Mouse (Mus musculus): ENCODE results near the gene Tmem150c. TPM values are rescaled to one million over a fixed set of nuclear protein-coding genes. Genes with fewer than 3 reads are reported as not detected.
A peak's percentile ranks its signal among the peaks of the same experiment; 100 is the strongest.

Gene Tmem150c
- polyA plus RNA-seq, 2 experiments = 0.24 to 0.37 TPM

DNA sequence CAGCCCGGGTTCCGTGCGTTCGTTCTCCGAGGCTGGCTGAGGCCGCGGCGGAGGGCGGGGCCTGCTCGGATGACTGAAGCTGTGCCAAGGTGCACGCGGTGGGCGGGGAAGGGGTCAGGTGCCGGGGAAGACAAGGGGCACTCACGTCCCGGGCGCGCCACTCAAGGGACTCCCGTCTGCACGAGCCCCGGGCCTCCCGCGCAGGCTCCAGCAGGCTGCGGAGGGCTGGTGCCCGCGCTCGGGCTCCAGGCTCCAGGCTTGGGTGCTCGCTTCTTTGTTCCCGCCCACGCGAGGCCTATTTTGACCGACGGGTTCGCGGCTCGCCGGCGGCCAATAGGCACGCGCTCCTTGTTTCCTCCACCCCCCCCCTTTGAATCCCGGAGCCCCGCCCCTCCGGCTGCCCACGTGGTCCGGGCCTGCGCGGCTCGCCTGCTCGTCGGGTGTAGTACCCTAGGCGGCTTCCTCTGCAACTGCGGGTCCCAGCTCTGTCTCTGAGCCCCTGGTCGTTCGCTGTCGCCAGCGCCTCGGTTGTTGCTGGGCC, 119.9 kb downstream of the Tmem150c start, which contains the start of the genes Hnrnpdl and Enoph1:
Gene Hnrnpdl (minus strand): TSS at position 63 of the 541 bp plus-strand sequence.
Gene Enoph1 (plus strand): TSS at position 384 of the 541 bp plus-strand sequence.
- TF ChIP-seq EP300 (IDR thresholded peaks at IDR 0.05; ENCODE audit: low read depth) (no peak), CTCF (IDR thresholded peaks at IDR 0.05; ENCODE audit: low read depth) (no peak; the same call in 1 of the 2 replicates)
- 1% methylated on average over 57 of the region's 57 CpGs for WGBS (ENCODE audit: insufficient replicate concordance)
- peak; percentile 90 to 93 (median 91) for DNase-seq (ENCODE audit: low read depth in 3 of 3, low spot score in 3 of 3)
- Histone ChIP-seq H3K9ac (replicated peaks) (peak within 1 kb of the TSS; percentile 92), H3K4me1 (replicated peaks; ENCODE audit: control insufficient read depth in 2 of 2, insufficient read depth in 2 of 2, low read length in 1 of 2) (peaks cover 3 to 16% of the 10 kb centered on the region in 2 experiments), H3K27ac (peak within 1 kb of the TSS; percentile 71), H3K4me3 (ENCODE audit: insufficient read depth in 1 of 2, low read depth in 2 of 2, low read length in 2 of 2) (peak within 1 kb of the TSS; percentile 95 to 96), H3K4me2 (ENCODE audit: low read depth) (peak within 1 kb of the TSS; percentile 95), H3K9me3 (ENCODE audit: control insufficient read depth, low read length) (no peaks in the 10 kb centered on the region), H3K27me3 (ENCODE audit: control insufficient read depth, insufficient read depth, low read length) (no peaks in the 10 kb centered on the region), H3K36me3 (replicated peaks; ENCODE audit: control insufficient read depth, insufficient read depth, low read depth) (peaks cover 28% of the 10 kb centered on the region)
- peak; percentile 78 for ATAC-seq (ENCODE audit: insufficient read depth)

DNA sequence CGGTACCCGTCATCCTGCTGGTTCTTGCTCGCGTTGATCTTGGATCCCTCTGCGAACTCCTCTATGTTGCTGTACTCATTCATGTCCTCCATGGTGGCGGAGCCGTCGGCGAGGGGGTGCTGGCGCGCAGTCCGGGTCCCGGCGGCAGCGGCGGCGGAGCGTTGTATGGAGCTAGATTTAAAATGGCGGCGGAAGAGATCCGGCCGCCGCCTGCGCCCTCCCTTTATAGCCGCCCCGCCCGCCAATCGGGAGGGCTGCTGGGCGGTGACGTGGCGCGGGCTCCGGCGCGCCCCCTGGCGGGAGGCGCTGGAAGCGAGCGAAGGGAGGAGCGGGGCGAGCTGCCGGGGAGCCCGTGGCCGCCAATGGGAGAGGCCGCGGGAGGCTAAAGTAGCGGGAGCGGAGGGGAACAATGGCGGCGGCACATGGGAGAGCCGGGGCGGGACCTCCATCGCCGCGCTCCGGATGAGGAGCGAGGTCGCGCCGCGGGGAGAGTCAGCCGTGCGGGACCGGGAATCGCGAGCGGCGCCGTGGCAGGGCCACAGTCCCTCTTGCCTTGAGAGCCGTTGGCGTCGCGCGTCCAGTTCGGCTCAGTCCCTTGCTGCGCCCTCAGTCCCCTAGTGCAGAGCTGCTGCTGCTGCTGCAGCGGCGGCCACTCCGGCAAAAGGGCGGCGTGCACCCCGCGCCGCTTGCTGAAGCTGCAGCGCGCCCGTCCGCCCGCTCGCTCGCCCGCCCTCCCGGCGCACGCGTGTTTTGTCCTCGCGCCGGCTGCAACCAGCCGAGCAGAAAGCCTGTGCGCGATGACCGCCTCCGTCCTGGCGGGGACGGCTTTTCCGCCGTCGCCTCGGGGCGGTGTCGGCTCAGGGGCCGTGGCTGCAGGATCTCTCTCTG, 120.7 kb downstream of the Tmem150c start:
- H3K9ac ChIP-seq (replicated peaks) = peak overlapping the region; percentile 92
- TF ChIP-seq EP300 (IDR thresholded peaks at IDR 0.05; ENCODE audit: low read depth) (peak; percentile 6; the same call in 1 of the 2 replicates), CTCF (IDR thresholded peaks at IDR 0.05; ENCODE audit: low read depth) (peak; percentile 79)
- peak overlapping the region; percentile 95 to 96 for H3K4me3 ChIP-seq (ENCODE audit: insufficient read depth in 1 of 2, low read depth in 2 of 2, low read length in 2 of 2)
- peak; percentile 74 for ATAC-seq (ENCODE audit: insufficient read depth)
- peak overlapping the region; percentile 71 for H3K27ac ChIP-seq
- no peaks in the 10 kb centered on the region for H3K27me3 ChIP-seq (ENCODE audit: control insufficient read depth, insufficient read depth, low read length)
- H3K9me3 ChIP-seq (ENCODE audit: control insufficient read depth, low read length) = no peaks in the 10 kb centered on the region
- peaks cover 35% of the 10 kb centered on the region for H3K36me3 ChIP-seq (replicated peaks; ENCODE audit: control insufficient read depth, insufficient read depth, low read depth)
- peak; percentile 81 to 85 (median 84) for DNase-seq (ENCODE audit: low read depth in 3 of 3, low spot score in 3 of 3)
- H3K4me2 ChIP-seq (ENCODE audit: low read depth) = peak overlapping the region; percentile 95
- under 1% methylated on average over 113 of the region's 113 CpGs for WGBS (ENCODE audit: insufficient replicate concordance)
- H3K4me1 ChIP-seq (replicated peaks; ENCODE audit: control insufficient read depth in 2 of 2, insufficient read depth in 2 of 2, low read length in 1 of 2) = peaks cover 3 to 16% of the 10 kb centered on the region in 2 experiments

DNA sequence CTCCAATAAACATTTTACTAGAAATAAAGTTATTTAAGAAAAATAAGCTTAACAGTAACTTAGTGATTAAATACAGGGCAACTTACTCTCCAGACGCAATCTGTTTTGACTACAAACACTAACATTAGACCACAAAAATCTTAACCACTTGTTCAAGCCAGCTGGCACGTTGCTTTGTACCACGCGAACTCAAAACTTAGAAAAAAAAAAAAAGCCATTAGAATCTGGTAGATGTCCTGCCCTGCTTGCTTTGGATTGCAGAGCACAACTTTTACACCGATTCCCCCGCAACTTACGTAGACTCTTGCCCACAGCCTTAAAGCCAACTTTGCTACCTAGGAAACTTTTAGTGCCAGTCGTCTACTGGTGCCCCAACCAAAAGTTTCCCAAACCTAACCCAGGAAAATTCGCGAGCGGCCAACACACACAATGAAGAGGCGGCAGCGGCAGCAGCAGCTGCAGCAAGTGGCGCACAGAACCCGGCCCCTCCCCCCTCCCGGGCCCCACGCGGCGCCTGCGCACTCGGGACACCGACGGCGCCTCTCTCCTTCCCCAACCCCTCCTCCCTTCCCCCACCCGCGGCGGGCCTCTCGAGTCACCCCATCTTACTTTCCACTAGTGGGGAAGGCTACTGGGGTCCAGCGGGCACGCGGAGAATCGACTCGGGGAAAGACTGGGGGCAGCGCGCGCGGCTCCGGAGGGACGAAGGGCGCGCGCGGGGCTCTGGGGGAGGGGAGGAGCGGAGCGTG, 121.5 kb downstream of the Tmem150c start:
- Histone ChIP-seq H3K4me2 (ENCODE audit: low read depth) (peak overlapping the region; percentile 95), H3K9ac (replicated peaks) (peak overlapping the region; percentile 92), H3K4me1 (replicated peaks; ENCODE audit: control insufficient read depth in 2 of 2, insufficient read depth in 2 of 2, low read length in 1 of 2) (peaks cover 3 to 12% of the 10 kb centered on the region in 2 experiments), H3K27ac (peak overlapping the region; percentile 58), H3K4me3 (ENCODE audit: insufficient read depth in 1 of 2, low read depth in 2 of 2, low read length in 2 of 2) (peak overlapping the region; percentile 95 to 96), H3K27me3 (ENCODE audit: control insufficient read depth, insufficient read depth, low read length) (no peaks in the 10 kb centered on the region), H3K36me3 (replicated peaks; ENCODE audit: control insufficient read depth, insufficient read depth, low read depth) (peaks cover 40% of the 10 kb centered on the region), H3K9me3 (ENCODE audit: control insufficient read depth, low read length) (no peaks in the 10 kb centered on the region)
- TF ChIP-seq CTCF (IDR thresholded peaks at IDR 0.05; ENCODE audit: low read depth) (no peak), EP300 (IDR thresholded peaks at IDR 0.05; ENCODE audit: low read depth) (no peak)
- WGBS (ENCODE audit: insufficient replicate concordance) = under 1% methylated on average over 39 of the region's 45 CpGs
- ATAC-seq (ENCODE audit: insufficient read depth) (peak; percentile 44), DNase-seq (ENCODE audit: low read depth in 3 of 3, low spot score in 3 of 3) (peak; percentile 64 to 75 (median 66))

DNA sequence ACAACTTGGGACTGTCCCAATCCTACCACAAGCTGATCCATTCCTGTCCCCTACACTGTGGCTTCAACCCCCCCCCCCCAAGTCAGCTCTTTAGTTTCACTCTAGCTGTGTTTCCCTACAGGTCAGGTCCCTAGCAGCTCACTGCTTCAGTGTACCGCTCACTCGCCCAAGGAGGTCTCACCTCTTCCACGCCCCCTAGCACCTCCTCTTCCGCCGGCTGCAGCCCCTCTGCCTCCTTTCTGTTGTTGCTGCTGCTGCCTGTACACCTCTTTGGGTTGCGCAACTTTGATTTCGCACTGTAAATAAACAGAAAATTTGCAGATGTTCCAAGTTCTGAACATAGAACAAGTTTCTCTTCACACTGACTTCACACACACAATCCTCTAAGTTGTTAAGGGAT, 122.9 kb downstream of the Tmem150c start:
- Histone ChIP-seq H3K9me3 (ENCODE audit: control insufficient read depth, low read length) (no peaks in the 10 kb centered on the region), H3K4me3 (ENCODE audit: insufficient read depth in 1 of 2, low read depth in 2 of 2, low read length in 2 of 2) (peak overlapping the region; percentile 2 to 95; a peak in 3 of 4 replicates), H3K27me3 (ENCODE audit: control insufficient read depth, insufficient read depth, low read length) (no peaks in the 10 kb centered on the region), H3K4me2 (ENCODE audit: low read depth) (peak overlapping the region; percentile 95), H3K9ac (replicated peaks) (peak overlapping the region; percentile 92; the same call in 1 of the 2 replicates), H3K4me1 (replicated peaks; ENCODE audit: control insufficient read depth in 2 of 2, insufficient read depth in 2 of 2, low read length in 1 of 2) (peaks cover 3 to 13% of the 10 kb centered on the region in 2 experiments), H3K36me3 (replicated peaks; ENCODE audit: control insufficient read depth, insufficient read depth, low read depth) (peaks cover 49% of the 10 kb centered on the region), H3K27ac (no peak overlapping the region)
- ATAC-seq (ENCODE audit: insufficient read depth) (no peak), DNase-seq (ENCODE audit: low read depth in 3 of 3, low spot score in 3 of 3) (no peak)
- WGBS (ENCODE audit: insufficient replicate concordance) = 40% methylated on average over 7 of the region's 7 CpGs
- TF ChIP-seq EP300 (IDR thresholded peaks at IDR 0.05; ENCODE audit: low read depth) = no peak
- TF ChIP-seq CTCF (IDR thresholded peaks at IDR 0.05; ENCODE audit: low read depth) = no peak

Data from liver, embryonic 14.5 days (tissue).